Mouse (Mus musculus) heart, postnatal 10 days (tissue): ENCODE measurements around the gene 1700021F05Rik. TPM values are rescaled to one million over a fixed set of nuclear protein-coding genes. Genes with fewer than 3 reads are reported as not detected.

Source experiments
- DNase-seq, 2 experiments: peaks; one replicate each; pipeline ENCODE4 v3.0.0; 2021
- intact Hi-C: fragments of 180-260 bp; cut with DNase I; formaldehyde crosslinking; loops from one replicate; pipeline ENCODE4 v1.15.1; 2025
- total RNA-seq, 2 experiments: library from RNA; stranded (reverse); gene quantifications; 2 replicates each; pipeline ENCODE4 v1.2.3; 2021

1700021F05Rik gene
- total RNA-seq: 10 to 100 TPM; 91.6 to 94.8 TPM

DNA sequence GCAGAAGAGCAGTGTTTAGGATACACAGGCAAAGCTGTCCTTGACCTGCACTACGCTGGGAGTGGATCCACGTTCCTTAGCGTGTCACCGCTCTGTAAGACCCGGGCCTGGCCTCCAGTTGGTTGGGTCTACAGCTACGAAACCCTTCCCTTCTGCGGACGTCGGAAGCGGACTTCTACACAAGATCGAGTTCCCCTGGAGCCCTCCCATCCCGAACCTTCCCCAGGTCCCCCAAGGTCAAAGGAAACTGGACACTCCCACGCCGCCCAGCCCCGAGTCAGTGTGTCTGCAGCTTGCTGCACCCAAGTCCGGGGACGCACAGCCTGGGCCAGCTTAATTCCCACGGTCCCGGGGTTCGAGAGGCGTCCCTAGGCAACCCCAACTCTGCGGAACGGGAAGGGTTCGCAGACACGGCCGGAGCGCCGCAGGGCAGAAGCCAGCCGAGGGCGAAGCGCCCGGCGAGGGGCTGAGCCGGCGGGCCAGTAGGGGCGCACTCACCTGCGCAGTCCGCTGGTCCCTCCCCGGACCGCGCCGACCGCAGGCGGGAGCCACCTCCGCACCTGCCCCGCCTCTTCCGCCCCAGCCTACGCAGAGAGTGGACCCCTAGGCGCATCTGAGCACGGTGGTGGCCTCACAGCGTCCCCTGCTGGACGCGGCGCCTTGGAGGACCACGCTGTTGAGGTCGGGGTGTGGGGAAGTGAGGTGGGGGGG is at the start of gene 1700021F05Rik:
TSS of gene 1700021F05Rik (minus strand) at position 553 of the 711 bp plus-strand sequence.
- intact Hi-C loops: loop anchor here (1.0 kb wide), 1 partner anchor 61 kb away; no protein-coding TSS in a partner anchor
- DNase-seq: peak; percentile 95 to 97

DNA sequence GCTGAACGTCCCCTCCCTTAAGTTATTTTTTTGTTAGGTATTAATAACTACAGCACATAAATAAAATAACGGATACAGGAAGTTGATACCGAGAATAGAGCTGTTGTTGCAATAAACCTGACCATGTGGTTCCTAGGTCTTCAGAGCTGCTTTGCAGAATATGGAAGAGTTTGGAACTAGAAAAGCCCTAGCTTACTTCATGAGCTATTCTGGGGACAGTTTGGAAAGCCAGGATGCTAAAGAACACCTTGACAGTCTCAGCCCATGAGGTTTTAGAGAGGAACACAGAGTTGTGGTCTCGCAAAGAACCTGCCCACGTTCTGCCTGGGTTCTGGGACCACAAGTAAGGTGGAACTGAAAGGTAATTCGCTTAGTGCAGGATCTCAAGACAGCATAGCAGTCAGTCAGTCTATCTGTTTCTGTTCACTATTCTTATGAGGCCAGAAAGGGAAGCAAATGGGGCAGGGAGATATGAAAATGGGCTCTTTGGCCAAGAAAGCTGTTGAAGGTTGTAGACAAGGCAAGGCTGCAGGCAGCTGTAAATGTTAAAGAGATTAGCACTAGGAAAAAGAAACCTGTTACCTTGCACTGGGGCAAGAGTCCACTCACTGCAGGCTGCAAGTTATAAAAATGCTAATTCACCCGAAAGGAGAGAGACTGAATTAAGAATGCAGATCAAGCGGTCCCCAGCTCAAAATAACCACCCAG is 47.8 kb upstream of the 1700021F05Rik start:
- intact Hi-C loops: no loop called here
- DNase-seq: no peak

- no peak for DNase-seq
- intact Hi-C loops: no loop called here
These were observed 43.7 kb upstream of the 1700021F05Rik start for GRCm38 (mm10) chr10:43584538-43584937.

GRCm38 (mm10) chr10:43581260-43581659 is 40.5 kb upstream of the 1700021F05Rik start:
- DNase-seq: no peak
- intact Hi-C loops: no loop called here

- intact Hi-C loops: no loop called here
- peak; percentile 17 to 27 for DNase-seq
These were observed 39.9 kb upstream of the 1700021F05Rik start for GRCm38 (mm10) chr10:43580649-43581078.

GRCm38 (mm10) chr10:43579381-43580261 is 38.8 kb upstream of the 1700021F05Rik start:
- peak; percentile 39 to 55 for DNase-seq
- intact Hi-C loops: loop anchor here (5.0 to 10.0 kb wide), 4 partner anchors 168 to 595 kb away; partner anchors contain the start of genes Qrsl1 and Rtn4ip1

DNA sequence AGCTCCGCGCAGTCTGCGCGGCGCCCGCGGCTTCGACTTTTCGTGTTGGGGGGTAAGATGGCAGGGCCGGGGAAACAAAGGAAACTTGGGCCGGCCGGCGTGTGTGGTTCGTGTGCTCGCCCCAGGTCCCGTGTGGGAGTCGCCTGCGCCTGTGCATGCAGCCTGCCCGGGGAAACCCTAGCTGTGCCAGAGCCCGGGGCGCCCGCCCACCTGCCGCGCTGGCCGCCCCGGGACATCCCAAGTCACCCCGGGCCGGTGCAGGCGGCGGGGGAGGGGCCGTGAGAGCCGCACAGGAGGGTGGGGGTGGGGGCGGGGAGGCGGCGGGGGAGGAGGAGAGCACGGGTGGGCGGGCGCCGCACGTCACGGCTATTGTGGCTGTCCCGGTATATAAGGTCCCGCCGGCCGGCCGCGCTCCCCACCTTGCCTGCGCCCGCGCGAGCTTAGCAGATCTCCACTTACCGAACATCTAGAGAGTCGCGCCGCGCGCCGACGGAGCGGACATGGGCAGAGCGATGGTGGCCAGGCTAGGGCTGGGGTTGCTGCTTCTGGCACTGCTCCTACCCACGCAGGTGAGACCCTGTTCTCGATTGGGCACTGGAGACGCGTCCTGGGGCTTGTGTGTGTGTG is 38.1 kb upstream of the 1700021F05Rik start:
- peak; percentile 47 to 52 for DNase-seq
- intact Hi-C loops: loop anchor here (5.0 to 10.0 kb wide), 4 partner anchors 168 to 596 kb away; partner anchors contain the start of genes Qrsl1 and Rtn4ip1

GRCm38 (mm10) chr10:43578366-43578753 is 37.6 kb upstream of the 1700021F05Rik start:
- DNase-seq: peak; percentile 52 to 57
- intact Hi-C loops: loop anchor here (5.0 to 10.0 kb wide), 4 partner anchors 169 to 596 kb away; partner anchors contain the start of genes Qrsl1 and Rtn4ip1

GRCm38 (mm10) chr10:43577997-43578331 is 37.2 kb upstream of the 1700021F05Rik start, which contains the start of gene Cd24a:
Cd24a (plus strand) TSS chr10:43578284.
- intact Hi-C loops: loop anchor here (5.0 to 10.0 kb wide), 4 partner anchors 169 to 597 kb away; partner anchors contain the start of genes Qrsl1 and Rtn4ip1
- DNase-seq: no peak

DNA sequence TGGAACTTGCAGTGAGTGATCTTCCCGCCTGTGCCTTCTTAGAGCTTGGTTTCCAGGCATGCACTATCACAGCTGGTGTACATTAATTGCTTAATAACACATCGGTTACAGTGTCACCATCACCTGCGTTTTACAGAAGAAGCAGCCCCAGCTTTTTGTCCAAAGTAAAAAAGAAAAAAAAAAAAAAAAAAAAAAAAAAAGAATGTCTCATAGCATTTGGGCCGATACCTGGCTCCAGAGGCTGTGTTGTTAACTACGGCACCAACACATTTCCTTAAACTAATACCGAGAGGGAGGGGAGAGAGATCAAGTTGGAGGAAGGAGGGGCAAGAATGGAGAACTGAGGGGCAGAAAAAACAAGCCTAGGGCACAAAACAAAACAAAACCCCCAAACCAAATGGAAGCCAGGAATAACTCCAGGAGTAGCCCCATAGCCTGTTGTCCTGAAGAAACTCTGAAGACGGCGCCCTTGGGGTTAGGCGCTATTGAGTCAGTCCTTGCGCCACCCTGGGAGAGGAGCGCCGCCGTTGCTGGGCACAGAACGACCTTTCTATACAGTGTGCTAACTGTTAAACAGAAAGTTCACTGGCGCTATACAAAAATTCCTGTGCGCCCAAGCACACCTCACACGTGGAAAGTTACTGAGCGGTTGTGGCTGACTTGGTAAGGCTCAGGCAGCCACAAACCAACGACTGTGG is 36.7 kb upstream of the 1700021F05Rik start:
- no peak for DNase-seq

DNA sequence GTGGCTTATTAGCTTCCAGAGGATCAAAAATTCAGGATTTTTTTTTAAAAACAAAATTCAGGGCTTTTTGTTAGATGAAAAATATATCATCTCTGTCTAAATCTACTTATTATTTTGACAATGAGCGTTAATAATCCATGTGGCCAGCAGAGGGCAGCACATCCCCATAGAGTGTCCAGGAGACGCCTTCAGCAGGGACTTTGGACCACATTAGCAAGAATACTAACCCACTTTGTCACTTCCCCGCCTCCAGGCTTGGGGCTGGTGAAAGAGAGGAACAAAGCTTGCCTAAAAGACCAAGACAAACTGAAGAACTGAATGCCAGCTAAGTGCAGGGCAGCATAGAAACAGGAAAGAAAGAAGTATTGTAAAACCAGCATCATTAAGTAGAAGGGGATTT is 34.2 kb upstream of the 1700021F05Rik start:
- intact Hi-C loops: loop anchor here (1.0 to 10.0 kb wide), 6 partner anchors 172 to 600 kb away; partner anchors contain the start of genes Qrsl1 and Rtn4ip1
- DNase-seq: peak; percentile 79 to 90

More for the DNA sequence above, 36.7 kb upstream of the 1700021F05Rik start:
- intact Hi-C loops: loop anchor here (5.0 to 10.0 kb wide), 4 partner anchors 170 to 597 kb away; partner anchors contain the start of genes Qrsl1 and Rtn4ip1

DNA sequence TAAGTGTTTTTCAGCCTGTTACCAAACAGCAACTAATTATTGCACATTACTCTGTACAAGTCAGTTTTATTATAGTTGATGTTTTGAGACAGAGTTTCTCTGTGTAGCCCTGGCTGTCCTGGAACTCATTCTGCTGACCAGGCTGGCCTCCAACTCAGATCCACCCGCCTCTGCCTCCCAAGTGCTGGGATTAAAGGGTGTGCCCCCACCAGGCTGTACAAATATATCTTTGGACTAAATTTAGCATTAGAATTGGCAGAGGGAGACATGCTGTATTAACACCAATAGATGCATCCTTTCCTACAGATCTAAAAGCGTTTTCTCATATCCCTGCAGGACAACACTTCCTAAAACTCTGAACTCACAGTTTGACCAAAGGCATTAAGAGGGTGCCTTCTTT is 33.6 kb upstream of the 1700021F05Rik start:
- no peak for DNase-seq
- intact Hi-C loops: loop anchor here (2.0 to 10.0 kb wide), 2 partner anchors 496 to 600 kb away; no protein-coding TSS in a partner anchor

GRCm38 (mm10) chr10:43561311-43561710 is 20.5 kb upstream of the 1700021F05Rik start:
- intact Hi-C loops: no loop called here
- DNase-seq: no peak

- intact Hi-C loops: no loop called here
- no peak for DNase-seq
These were observed 20.0 kb upstream of the 1700021F05Rik start for GRCm38 (mm10) chr10:43560765-43561164.

- intact Hi-C loops: no loop called here
- DNase-seq: no peak
These were observed 18.5 kb upstream of the 1700021F05Rik start for GRCm38 (mm10) chr10:43559313-43559712.

GRCm38 (mm10) chr10:43557630-43558165 is 16.9 kb upstream of the 1700021F05Rik start:
- no peak for DNase-seq
- intact Hi-C loops: no loop called here

GRCm38 (mm10) chr10:43551388-43551787 is 10.6 kb upstream of the 1700021F05Rik start:
- no peak for DNase-seq
- intact Hi-C loops: no loop called here

DNA sequence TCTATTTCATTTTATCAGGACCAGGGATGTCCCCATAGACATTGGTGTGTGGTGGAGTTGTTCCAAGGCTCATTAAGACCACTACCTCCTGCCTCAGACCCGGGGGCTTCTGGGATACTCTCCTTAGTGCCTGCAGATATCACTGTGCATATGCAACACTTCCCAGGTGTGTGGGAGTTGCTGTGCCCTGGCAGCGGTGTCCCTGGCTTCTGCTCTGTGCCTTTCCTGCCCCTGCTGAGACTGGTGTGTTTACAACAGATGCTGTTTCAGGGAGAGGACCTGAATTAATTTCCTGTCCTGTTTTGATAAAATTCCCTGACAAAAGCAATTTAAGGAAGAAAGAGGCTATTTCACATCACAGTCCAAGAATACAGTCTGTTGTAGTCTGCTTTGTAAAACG is 10.1 kb upstream of the 1700021F05Rik start:
- intact Hi-C loops: no loop called here
- DNase-seq: no peak

DNA sequence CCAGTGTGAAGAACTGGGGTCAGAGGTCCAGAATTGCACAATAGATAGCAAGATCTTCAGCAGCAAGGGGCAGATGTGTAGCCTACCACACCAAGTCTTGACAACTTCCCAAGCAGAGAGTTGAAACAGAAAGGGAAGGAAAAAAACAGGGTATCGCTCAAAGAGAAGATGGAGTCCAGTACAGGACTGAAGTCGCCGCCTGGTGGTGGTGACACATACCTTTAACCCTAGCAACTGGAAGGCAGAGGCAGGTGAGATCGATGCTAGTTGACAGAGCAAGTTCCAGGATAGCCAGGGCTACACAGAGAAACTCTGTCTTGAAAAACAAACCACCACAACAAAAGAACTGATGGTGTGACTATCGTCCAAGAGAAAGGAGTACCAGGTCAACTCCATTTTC is 8.6 kb upstream of the 1700021F05Rik start:
- no peak for DNase-seq
- intact Hi-C loops: no loop called here
